Comparison of ENCODE assay signal across 17 mouse cellular contexts in the genomic region with DNA sequence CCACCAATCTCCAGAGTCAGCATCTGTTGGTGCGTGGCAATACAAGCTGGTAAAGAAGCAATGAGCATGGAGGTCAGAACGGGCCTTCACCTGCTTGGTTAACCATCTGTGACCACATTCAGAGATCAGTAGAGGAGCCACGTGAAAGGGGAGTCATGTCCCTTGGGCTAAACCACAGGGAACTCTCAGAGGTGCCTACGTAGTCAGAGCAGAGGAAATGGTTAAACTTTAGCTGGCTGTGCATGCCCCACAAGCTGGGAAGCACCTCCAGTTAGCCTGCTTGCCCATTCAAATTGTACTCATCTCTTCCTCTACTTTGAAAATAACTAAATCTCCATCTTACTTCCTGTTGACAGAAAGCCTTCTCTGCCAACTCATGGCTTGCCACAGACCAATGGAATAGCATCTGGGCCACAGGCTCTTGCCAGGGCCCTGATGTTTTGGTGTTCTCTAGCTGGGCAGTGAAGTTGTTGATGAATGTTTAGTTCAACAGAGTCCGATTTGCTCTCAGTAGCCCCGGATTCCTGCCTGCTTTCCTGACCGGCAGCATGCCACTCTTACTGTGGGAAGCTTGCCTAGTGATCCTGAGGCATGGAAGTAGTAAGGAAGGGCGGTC. TPM values are rescaled to one million over a fixed set of nuclear protein-coding genes. Genes with fewer than 3 reads are reported as not detected.
DNase-seq lines count a peak whose midpoint lies in the region; ATAC-seq and TF ChIP-seq lines count a peak whose summit lies in the region.
"Had no signal": no experiment of that assay in that cellular context is flagged by ENCODE, and none has a peak within 500 bp of the region (broad histone marks: within the 10 kb centered on the region; RNA-seq: fewer than 3 reads in every experiment).

No protein-coding gene starts in this region.

- no peak overlapping the region for H3K4me2 ChIP-seq in kidney, embryonic 16.5 days (replicated peaks; ENCODE audit: low read depth, low read length)
- H3K4me2 ChIP-seq: embryonic facial prominence, embryonic 13.5 days; intestine, embryonic 15.5 days; liver, embryonic 15.5 days; stomach, embryonic 15.5 days had no signal

- H3K4me3 ChIP-seq in liver, adult 2 months (ENCODE audit: insufficient read depth, low read depth, low read length): no peak overlapping the region
- no peak overlapping the region for H3K4me3 ChIP-seq in kidney, embryonic 16.5 days (ENCODE audit: low read length)
- H3K4me3 ChIP-seq: embryonic facial prominence, embryonic 13.5 days; hindbrain, embryonic 10.5 days; intestine, embryonic 15.5 days; liver, embryonic 15.5 days; stomach, embryonic 15.5 days had no signal

- peaks cover 45% of the 10 kb centered on the region for H3K79me2 ChIP-seq in liver, adult 2 months (ENCODE audit: control insufficient read depth, insufficient read depth, low read length)

- DNase-seq in liver, adult 2 months (ENCODE audit: extremely low read depth, low read depth, low spot score): peak; percentile 44
- DNase-seq in liver: no peak
- peak; percentile 24 for DNase-seq in induced T-regulatory cell, adult 2 months (ENCODE audit: low read depth)
- no peak for DNase-seq in thymus, postnatal 4 days
- no peak for DNase-seq in layer of hippocampus, adult 8-10 months (ENCODE audit: low spot score in 2 of 2)
- DNase-seq in gastrocnemius, postnatal 36 days: no peak
- DNase-seq: adrenal gland, postnatal 36 days; cerebellum, postnatal 25 days; gastrocnemius, postnatal 25 days; layer of hippocampus, postnatal 36 days; lung, postnatal 10 days had no signal

- ATAC-seq in kidney, embryonic 16.5 days (ENCODE audit: low FRiP score, low TSS enrichment): peak; percentile 91
- ATAC-seq: intestine, embryonic 15.5 days had no signal

- H3K9me3 ChIP-seq in kidney, embryonic 16.5 days (ENCODE audit: low read length): no peaks in the 10 kb centered on the region
- H3K9me3 ChIP-seq: embryonic facial prominence, embryonic 13.5 days; hindbrain, embryonic 10.5 days; intestine, embryonic 15.5 days; liver, embryonic 15.5 days; stomach, embryonic 15.5 days had no signal

- H3K9ac ChIP-seq in liver, adult 2 months (ENCODE audit: low read depth, low read length): no peak overlapping the region
- no peak overlapping the region for H3K9ac ChIP-seq in kidney, embryonic 16.5 days (replicated peaks; ENCODE audit: low read length)
- H3K9ac ChIP-seq: embryonic facial prominence, embryonic 13.5 days; intestine, embryonic 15.5 days; liver, embryonic 15.5 days; stomach, embryonic 15.5 days had no signal

- intact Hi-C loops in gastrocnemius, postnatal 36 days (cut with DNase I): no loop called here

- H3K27ac ChIP-seq in liver, adult 2 months (replicated peaks; ENCODE audit: insufficient read depth, low read depth, low read length): no peak overlapping the region
- H3K27ac ChIP-seq in kidney, embryonic 16.5 days (ENCODE audit: low read length): peak overlapping the region; percentile 37; the same call in 1 of the 2 replicates
- H3K27ac ChIP-seq: embryonic facial prominence, embryonic 13.5 days; hindbrain, embryonic 10.5 days; intestine, embryonic 15.5 days; liver, embryonic 15.5 days; stomach, embryonic 15.5 days had no signal

- TF ChIP-seq CTCF in liver, adult 2 months (IDR thresholded peaks at IDR 0.05; ENCODE audit: low read depth, low read length): no peak

- H3K4me1 ChIP-seq in liver, adult 2 months (ENCODE audit: control insufficient read depth, insufficient read depth, low read length): peaks cover 29% of the 10 kb centered on the region
- peaks cover 13% of the 10 kb centered on the region for H3K4me1 ChIP-seq in kidney, embryonic 16.5 days (ENCODE audit: insufficient read depth, low read length)
- H3K4me1 ChIP-seq: embryonic facial prominence, embryonic 13.5 days; hindbrain, embryonic 10.5 days; intestine, embryonic 15.5 days; stomach, embryonic 15.5 days had no signal

- WGBS in liver, adult 2 months: 60% methylated on average over 8 of the region's 8 CpGs
- 51% methylated on average over 8 of the region's 8 CpGs for WGBS in kidney, embryonic 16.5 days

- TF ChIP-seq POLR2A in liver, adult 2 months (IDR thresholded peaks at IDR 0.05; ENCODE audit: extremely low read depth, insufficient read depth, low read length): no peak

- no peaks in the 10 kb centered on the region for H3K27me3 ChIP-seq in liver, adult 2 months (ENCODE audit: control insufficient read depth, insufficient read depth, low read length)
- H3K27me3 ChIP-seq in kidney, embryonic 16.5 days (ENCODE audit: insufficient read depth, low read length): 0 out of 2 replicates have a peak, but pooled peaks cover 3% of the 10 kb centered on the region
- H3K27me3 ChIP-seq: intestine, embryonic 15.5 days; stomach, embryonic 15.5 days had no signal

- no peaks in the 10 kb centered on the region for H3K36me3 ChIP-seq in liver, adult 2 months (ENCODE audit: control insufficient read depth, insufficient read depth, low read length)
- no peaks in the 10 kb centered on the region for H3K36me3 ChIP-seq in kidney, embryonic 16.5 days (ENCODE audit: insufficient read depth, low read length)
- H3K36me3 ChIP-seq: embryonic facial prominence, embryonic 13.5 days; hindbrain, embryonic 10.5 days; intestine, embryonic 15.5 days; liver, embryonic 15.5 days; stomach, embryonic 15.5 days had no signal

RNA-seq across cellular contexts. Expression of a gene that starts 7.7 kb away (rescaled TPM):
- 19.1 and 21.1 TPM in 2 replicates for total RNA-seq in liver, adult 2 months (2014; rRNA removed)
- 12.4 and 14.8 TPM in 2 replicates for polyA plus RNA-seq in liver, adult 2 months (2012; rRNA removed)
- 43.4 and 45.9 TPM in 2 replicates for polyA plus RNA-seq in kidney, embryonic 16.5 days (2015; fragmentation: Nextera tagmentation; extraction: Ambion mirVana)
- total RNA-seq in layer of hippocampus, adult 8-10 months (2022): 100 to 1,000 TPM; 143 to 198 (median 175) TPM
- total RNA-seq in gastrocnemius, postnatal 36 days (2021): 10 to 100 TPM in 1 of 2 experiments, 1 to 10 TPM in 1; 9.0 to 14.9 TPM

Comparison
In these comparisons a context has a peak if more than half of its experiments do, and no peak if none do; other contexts are left out.
1. DNase-seq: peak in liver, adult 2 months (single experiment) and induced T-regulatory cell, adult 2 months (single experiment); none in liver (single experiment), thymus, postnatal 4 days (single experiment), layer of hippocampus, adult 8-10 months (0 of 2) and gastrocnemius, postnatal 36 days (0 of 2).